In genomic region chr13:35833941-35834340, GRCm38 (mm10) we compare ENCODE assay signal across 16 mouse cellular contexts.
DNase-seq lines count a peak whose midpoint lies in the region; ATAC-seq and TF ChIP-seq lines count a peak whose summit lies in the region.
"Had no signal": no experiment of that assay in that cellular context is flagged by ENCODE, and none has a peak within 500 bp of the region (broad histone marks: within the 10 kb centered on the region; RNA-seq: fewer than 3 reads in every experiment).

No protein-coding gene starts in this region.

- no peak overlapping the region for H3K9ac ChIP-seq in kidney, postnatal 0 days (ENCODE audit: low read depth, low read length)
- no peak overlapping the region for H3K9ac ChIP-seq in forebrain, embryonic 11.5 days (ENCODE audit: low read length)
- H3K9ac ChIP-seq: forebrain, embryonic 15.5 days; neural tube, embryonic 13.5 days had no signal

- no peaks in the 10 kb centered on the region for H3K27me3 ChIP-seq in kidney, postnatal 0 days (ENCODE audit: insufficient read depth, low read length)
- H3K27me3 ChIP-seq in forebrain, embryonic 11.5 days (ENCODE audit: control insufficient read depth, insufficient read depth, low read length): no peaks in the 10 kb centered on the region
- H3K27me3 ChIP-seq: forebrain, embryonic 15.5 days; neural tube, embryonic 13.5 days had no signal

- no peak for ATAC-seq in kidney, postnatal 0 days (replicated peaks; ENCODE audit: low FRiP score, low read depth)
- ATAC-seq in forebrain, embryonic 11.5 days (replicated peaks; ENCODE audit: low FRiP score): no peak
- ATAC-seq: forebrain, embryonic 15.5 days had no signal

- WGBS in kidney, postnatal 0 days: 42% methylated on average over 6 of the region's 6 CpGs
- WGBS in forebrain, embryonic 11.5 days: 44% methylated on average over 6 of the region's 6 CpGs

- H3K4me1 ChIP-seq in kidney, postnatal 0 days (replicated peaks; ENCODE audit: insufficient read depth, low read length): no peaks in the 10 kb centered on the region
- H3K4me1 ChIP-seq in forebrain, embryonic 11.5 days (replicated peaks; ENCODE audit: control insufficient read depth, insufficient read depth, low read length): peaks cover 2% of the 10 kb centered on the region; the same call in 1 of the 2 replicates

- no peak overlapping the region for H3K4me3 ChIP-seq in gastrocnemius, adult 2 months
- no peak overlapping the region for H3K4me3 ChIP-seq in kidney, postnatal 0 days (replicated peaks; ENCODE audit: low read depth, low read length)
- H3K4me3 ChIP-seq in forebrain, embryonic 11.5 days (ENCODE audit: low read depth, low read length): no peak overlapping the region
- H3K4me3 ChIP-seq: erythroblast, embryonic 14.5 days; forebrain, embryonic 15.5 days; neural tube, embryonic 13.5 days had no signal

- DNase-seq in gastrocnemius, adult 2 months: peak; percentile 62
- no peak for DNase-seq in gastrocnemius, postnatal 14 days
- DNase-seq in kidney, postnatal 0 days (ENCODE audit: low spot score): peak; percentile 33
- DNase-seq in kidney, postnatal 4 days: no peak
- peak; percentile 20 for DNase-seq in 3T3-L1 (ENCODE audit: low read depth, low spot score)
- peak; percentile 50 for DNase-seq in ZHBTc4 (ENCODE audit: low read depth, low spot score)
- no peak for DNase-seq in retina, postnatal 1 day
- DNase-seq in forebrain, embryonic 11.5 days (ENCODE audit: low spot score): no peak
- DNase-seq: cerebellum, adult 9-10 months; heart, postnatal 4 days; kidney, adult 8-10 months; left cerebral cortex, postnatal 4 days; lung, postnatal 10 days had no signal

- no peaks in the 10 kb centered on the region for H3K36me3 ChIP-seq in kidney, postnatal 0 days (ENCODE audit: insufficient read depth, low read length)
- H3K36me3 ChIP-seq in forebrain, embryonic 11.5 days (ENCODE audit: control insufficient read depth, insufficient read depth, low read length): no peaks in the 10 kb centered on the region
- H3K36me3 ChIP-seq: forebrain, embryonic 15.5 days; neural tube, embryonic 13.5 days had no signal

- H3K4me2 ChIP-seq in kidney, postnatal 0 days (ENCODE audit: low read length): no peak overlapping the region
- no peak overlapping the region for H3K4me2 ChIP-seq in forebrain, embryonic 11.5 days (ENCODE audit: low read depth, low read length, severe bottlenecking)
- H3K4me2 ChIP-seq: forebrain, embryonic 15.5 days; neural tube, embryonic 13.5 days had no signal

- H3K27ac ChIP-seq in gastrocnemius, adult 2 months: no peak overlapping the region; the same call in 1 of the 2 replicates
- H3K27ac ChIP-seq in kidney, postnatal 0 days: no peak overlapping the region
- no peak overlapping the region for H3K27ac ChIP-seq in forebrain, embryonic 11.5 days (ENCODE audit: low read depth, low read length)
- H3K27ac ChIP-seq: forebrain, embryonic 15.5 days; neural tube, embryonic 13.5 days had no signal

- intact Hi-C loops in gastrocnemius, adult 2 months (cut with DNase I): no loop called here
- intact Hi-C loops in gastrocnemius, postnatal 14 days (cut with DNase I; ENCODE audit: low total_unique reads): no loop called here

- no peaks in the 10 kb centered on the region for H3K9me3 ChIP-seq in kidney, postnatal 0 days (replicated peaks; ENCODE audit: low read length)
- no peaks in the 10 kb centered on the region for H3K9me3 ChIP-seq in forebrain, embryonic 11.5 days (ENCODE audit: control insufficient read depth, low read length)
- H3K9me3 ChIP-seq: forebrain, embryonic 15.5 days; neural tube, embryonic 13.5 days had no signal

- TF ChIP-seq CTCF in gastrocnemius, adult 2 months (IDR thresholded peaks at IDR 0.05): no peak
- TF ChIP-seq CTCF in kidney, postnatal 0 days (IDR thresholded peaks at IDR 0.05; ENCODE audit: low read depth): no peak

Comparison
In these comparisons a context has a peak if more than half of its experiments do, and no peak if none do; other contexts are left out.
1. DNase-seq: peak in gastrocnemius, adult 2 months (single experiment), kidney, postnatal 0 days (single experiment), 3T3-L1 (single experiment) and ZHBTc4 (single experiment); none in gastrocnemius, postnatal 14 days (single experiment), kidney, postnatal 4 days (0 of 2), retina, postnatal 1 day (single experiment) and forebrain, embryonic 11.5 days (single experiment).